Mouse (Mus musculus) small intestine, adult 2 months (tissue): ENCODE data around the gene Fcgr4.

Experiments used
- CTCF ChIP-seq: fragments of 200-500 bp; IDR thresholded peaks from 2 replicates; pipeline ENCODE4 v1.5.1; 2012; ENCODE audit warnings: low read depth, mild to moderate bottlenecking, control low read depth, inconsistent platforms, low read length, moderate library complexity, mixed read lengths; ENCODE audit not compliant: insufficient replicate concordance, insufficient read length; ENCODE audit errors: extremely low read depth
- POLR2A ChIP-seq: fragments of 200-500 bp; IDR thresholded peaks from 2 replicates; pipeline ENCODE4 v1.6.1; 2012; ENCODE audit warnings: low read depth, mild to moderate bottlenecking, control low read depth, inconsistent platforms, low read length, moderate library complexity

- TF ChIP-seq CTCF: no peak
- TF ChIP-seq POLR2A: no peak
Observed at GRCm38 (mm10) chr1:170985861-170986260, 32.9 kb upstream of the Fcgr4 start.
